In the genomic region with DNA sequence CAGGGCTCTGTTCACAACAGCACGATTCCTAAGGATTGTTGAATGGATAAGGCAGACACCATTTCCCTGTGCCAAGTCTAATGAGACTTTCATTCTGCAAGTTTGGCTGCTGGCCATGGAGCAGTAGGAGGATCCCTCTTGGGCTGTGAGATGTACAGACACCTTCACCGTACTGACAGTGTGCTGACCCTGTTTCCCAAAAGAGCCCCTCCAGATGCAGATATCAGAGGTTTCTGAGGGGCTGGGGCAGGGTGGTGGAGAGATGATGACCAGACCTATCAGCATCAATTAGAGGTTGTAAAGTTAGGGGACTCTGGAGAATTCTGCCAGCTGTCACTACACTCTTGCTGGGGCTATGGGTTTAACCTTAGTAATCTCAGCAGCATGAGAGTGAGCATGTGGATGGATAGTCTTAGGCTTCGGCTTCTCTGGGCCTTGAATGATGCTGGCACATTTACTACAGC, we compare ENCODE assay signal across 7 mouse cellular contexts.
DNase-seq lines count a peak whose midpoint lies in the region; ATAC-seq and TF ChIP-seq lines count a peak whose summit lies in the region.

No protein-coding gene starts in this region.

- H3K27ac ChIP-seq in neural tube, embryonic 11.5 days (ENCODE audit: low read depth, low read length) = no peak overlapping the region
- H3K27ac ChIP-seq in forebrain, embryonic 15.5 days (replicated peaks) = peak overlapping the region; percentile 93
- peak overlapping the region; percentile 41 for H3K27ac ChIP-seq in midbrain, embryonic 14.5 days (replicated peaks; ENCODE audit: low read depth, low read length)
- no peak overlapping the region for H3K27ac ChIP-seq in liver, postnatal 0 days (ENCODE audit: low read depth)

- 0 out of 2 replicates have a peak, but pooled peaks have one; percentile 21 for ATAC-seq in neural tube, embryonic 11.5 days (ENCODE audit: insufficient read depth, low FRiP score, low TSS enrichment)
- peak; percentile 83 for ATAC-seq in forebrain, embryonic 15.5 days (replicated peaks)
- ATAC-seq in midbrain, embryonic 14.5 days (ENCODE audit: low FRiP score, low TSS enrichment) = no peak; the same call in 1 of the 2 replicates
- ATAC-seq in liver, postnatal 0 days = no peak

- WGBS in neural tube, embryonic 11.5 days = 48% methylated on average over 3 of the region's 3 CpGs
- 36% methylated on average over 3 of the region's 3 CpGs for WGBS in forebrain, embryonic 15.5 days
- WGBS in midbrain, embryonic 14.5 days = 54% methylated on average over 3 of the region's 3 CpGs
- WGBS in liver, postnatal 0 days (ENCODE audit: insufficient replicate concordance) = 79% methylated on average over 3 of the region's 3 CpGs

- no peak for TF ChIP-seq CTCF in liver, postnatal 0 days (IDR thresholded peaks at IDR 0.05; ENCODE audit: low read depth)

- no peaks in the 10 kb centered on the region for H3K27me3 ChIP-seq in neural tube, embryonic 11.5 days (ENCODE audit: control insufficient read depth, insufficient read depth, low read length)
- no peaks in the 10 kb centered on the region for H3K27me3 ChIP-seq in forebrain, embryonic 15.5 days
- H3K27me3 ChIP-seq in midbrain, embryonic 14.5 days (ENCODE audit: control insufficient read depth, insufficient read depth, low read length) = no peaks in the 10 kb centered on the region
- H3K27me3 ChIP-seq in liver, postnatal 0 days (ENCODE audit: insufficient read depth, low read length) = no peaks in the 10 kb centered on the region

- H3K9ac ChIP-seq in neural tube, embryonic 11.5 days (ENCODE audit: low read length) = no peak overlapping the region
- no peak overlapping the region for H3K9ac ChIP-seq in forebrain, embryonic 15.5 days (replicated peaks)
- no peak overlapping the region for H3K9ac ChIP-seq in midbrain, embryonic 14.5 days (replicated peaks; ENCODE audit: low read length)
- no peak overlapping the region for H3K9ac ChIP-seq in liver, postnatal 0 days (replicated peaks)

- no peak overlapping the region for H3K4me3 ChIP-seq in neural tube, embryonic 11.5 days (ENCODE audit: low read depth, low read length)
- no peak overlapping the region for H3K4me3 ChIP-seq in forebrain, embryonic 15.5 days
- H3K4me3 ChIP-seq in midbrain, embryonic 14.5 days (replicated peaks; ENCODE audit: low read depth, low read length) = no peak overlapping the region
- H3K4me3 ChIP-seq in liver, postnatal 0 days (ENCODE audit: low read depth, low read length) = no peak overlapping the region

- no peaks in the 10 kb centered on the region for H3K36me3 ChIP-seq in neural tube, embryonic 11.5 days (ENCODE audit: control insufficient read depth, insufficient read depth, low read length)
- no peaks in the 10 kb centered on the region for H3K36me3 ChIP-seq in forebrain, embryonic 15.5 days
- no peaks in the 10 kb centered on the region for H3K36me3 ChIP-seq in midbrain, embryonic 14.5 days (ENCODE audit: control insufficient read depth, insufficient read depth, low read length)
- no peaks in the 10 kb centered on the region for H3K36me3 ChIP-seq in liver, postnatal 0 days (replicated peaks; ENCODE audit: insufficient read depth, low read length)

- H3K4me1 ChIP-seq in neural tube, embryonic 11.5 days (ENCODE audit: control insufficient read depth, insufficient read depth, low read length) = peaks cover 10% of the 10 kb centered on the region
- peaks cover 39% of the 10 kb centered on the region for H3K4me1 ChIP-seq in forebrain, embryonic 15.5 days
- H3K4me1 ChIP-seq in midbrain, embryonic 14.5 days (ENCODE audit: control insufficient read depth, insufficient read depth, low read length) = peaks cover 25% of the 10 kb centered on the region
- no peaks in the 10 kb centered on the region for H3K4me1 ChIP-seq in liver, postnatal 0 days (ENCODE audit: insufficient read depth)

- TF ChIP-seq EP300 in liver, postnatal 0 days (IDR thresholded peaks at IDR 0.05; ENCODE audit: low read depth) = no peak

- H3K4me2 ChIP-seq in neural tube, embryonic 11.5 days (ENCODE audit: low read depth) = no peak overlapping the region
- H3K4me2 ChIP-seq in forebrain, embryonic 15.5 days (replicated peaks) = no peak overlapping the region
- no peak overlapping the region for H3K4me2 ChIP-seq in midbrain, embryonic 14.5 days (ENCODE audit: low read length)
- no peak overlapping the region for H3K4me2 ChIP-seq in liver, postnatal 0 days (ENCODE audit: low read depth, low read length)

- no peaks in the 10 kb centered on the region for H3K9me3 ChIP-seq in neural tube, embryonic 11.5 days (ENCODE audit: control insufficient read depth, low read length)
- no peaks in the 10 kb centered on the region for H3K9me3 ChIP-seq in forebrain, embryonic 15.5 days
- H3K9me3 ChIP-seq in midbrain, embryonic 14.5 days (ENCODE audit: control insufficient read depth, low read length) = no peaks in the 10 kb centered on the region
- H3K9me3 ChIP-seq in liver, postnatal 0 days (ENCODE audit: low read length) = no peaks in the 10 kb centered on the region

- DNase-seq in neural tube, embryonic 11.5 days (ENCODE audit: low spot score) = no peak
- DNase-seq in neural tube, embryonic 10.5 days (ENCODE audit: extremely low spot score, low spot score) = no peak
- peak; percentile 40 to 51 for DNase-seq in layer of hippocampus, postnatal 10 days (ENCODE audit: low spot score in 2 of 2)
- peak; percentile 63 for DNase-seq in midbrain, embryonic 14.5 days
- no peak for DNase-seq in liver, postnatal 0 days
- no peak for DNase-seq in yolk sac, embryonic 10.5 days (ENCODE audit: low spot score)

Comparison
In these comparisons a context has a peak if more than half of its experiments do, and no peak if none do; other contexts are left out.
1. ATAC-seq: peak in neural tube, embryonic 11.5 days (single experiment) and forebrain, embryonic 15.5 days (single experiment); none in midbrain, embryonic 14.5 days (single experiment) and liver, postnatal 0 days (single experiment).
2. DNase-seq: peak in layer of hippocampus, postnatal 10 days (2 of 2) and midbrain, embryonic 14.5 days (single experiment); none in neural tube, embryonic 11.5 days (single experiment), neural tube, embryonic 10.5 days (single experiment), liver, postnatal 0 days (single experiment) and yolk sac, embryonic 10.5 days (single experiment).
3. H3K27ac ChIP-seq: peak in forebrain, embryonic 15.5 days (single experiment) and midbrain, embryonic 14.5 days (single experiment); none in neural tube, embryonic 11.5 days (single experiment) and liver, postnatal 0 days (single experiment).